Mouse (Mus musculus): Measurements from ENCODE around the gene 1110051M20Rik.

DNA sequence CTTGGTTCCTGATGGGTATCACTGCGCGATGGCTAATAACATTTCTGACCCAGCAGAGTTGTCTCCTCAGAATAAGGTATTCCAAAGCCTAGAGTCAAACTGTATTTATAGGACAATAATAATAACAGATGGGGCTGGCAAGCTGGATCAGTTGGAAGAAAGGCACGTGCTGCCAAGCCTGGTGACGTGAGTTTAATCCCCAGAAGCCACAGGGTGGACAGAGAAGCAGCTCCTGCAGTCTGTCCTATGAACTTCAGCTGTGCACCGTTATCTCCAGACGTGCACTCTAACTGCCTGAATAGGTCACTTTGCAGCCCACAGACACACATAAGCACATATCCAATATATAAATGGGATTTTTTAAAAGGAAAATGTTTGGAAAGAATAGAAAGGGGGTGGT lies 61.2 kb downstream of the 1110051M20Rik start:
- TF ChIP-seq CTCF (IDR thresholded peaks at IDR 0.05; ENCODE audit: insufficient read depth, low read length) (no peak), POLR2A (IDR thresholded peaks at IDR 0.05; ENCODE audit: borderline replicate concordance, extremely low read depth, low read depth, low read length) (no peak)
